Mouse (Mus musculus) B cell, adult 2 months (primary cell): ENCODE measurements around the gene Gucy2e.

Source experiments
- DNase-seq, 2 experiments: peaks; one replicate each; pipeline ENCODE4 v3.0.0; 2022

Gucy2e gene

DNA sequence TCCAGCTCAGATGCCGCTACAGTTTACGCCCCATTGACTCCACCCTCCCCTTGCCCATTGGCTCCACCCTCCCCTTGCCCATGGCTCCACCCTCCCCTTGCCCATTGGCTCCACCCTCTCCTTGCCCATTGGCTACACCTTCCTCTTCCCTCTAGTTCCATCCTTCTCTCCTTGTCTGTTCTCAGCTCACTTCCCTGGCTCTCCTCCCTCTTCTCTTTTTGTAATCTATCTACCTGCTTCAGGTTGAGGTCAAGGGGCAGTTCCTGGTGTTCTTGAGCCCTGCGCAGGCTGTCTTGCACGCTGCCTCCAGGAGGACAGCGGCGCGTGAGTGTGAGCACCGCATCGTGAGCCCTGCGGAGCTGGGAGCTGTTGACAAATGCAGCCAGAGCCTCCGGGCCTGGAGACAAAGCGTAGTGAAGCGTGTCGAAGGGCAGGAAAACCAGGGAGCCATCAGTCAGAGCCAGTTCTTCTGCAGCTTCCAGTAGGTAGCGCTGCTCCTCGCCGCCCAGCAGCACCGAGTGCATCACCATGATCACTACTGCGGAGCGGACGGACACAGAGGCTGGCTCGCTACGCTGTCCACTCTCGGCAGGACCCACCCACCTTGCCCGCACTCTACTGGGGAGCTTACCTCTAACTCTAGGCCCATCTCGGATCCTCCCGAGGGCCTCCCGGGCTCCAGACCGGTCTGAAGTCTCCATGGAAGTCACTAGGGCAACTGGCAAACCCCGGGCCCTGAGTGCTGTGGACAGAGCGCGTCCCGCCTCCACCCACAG lies 1.4 kb downstream of the Gucy2e start:
- DNase-seq, result peak; percentile 80 to 85

DNA sequence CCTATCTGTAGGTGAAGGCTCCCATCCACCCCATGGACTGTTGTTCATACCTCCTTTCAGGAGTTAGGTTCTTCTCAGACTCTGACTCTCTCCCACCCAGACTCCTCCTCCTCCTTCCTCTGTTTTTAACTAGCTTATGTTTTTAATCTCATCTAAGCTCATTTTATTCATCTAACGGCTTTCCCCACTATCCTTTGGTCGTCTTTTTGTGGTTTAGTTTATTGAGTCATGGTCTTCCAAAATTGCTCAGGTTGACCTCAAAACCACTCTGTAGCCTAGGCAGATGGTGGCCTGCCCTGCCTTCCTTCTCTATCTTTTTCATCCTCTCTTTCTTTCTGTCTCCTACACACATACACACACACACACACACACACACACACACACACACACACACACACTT lies 3.7 kb downstream of the Gucy2e start:
- DNase-seq, result no peak

DNA sequence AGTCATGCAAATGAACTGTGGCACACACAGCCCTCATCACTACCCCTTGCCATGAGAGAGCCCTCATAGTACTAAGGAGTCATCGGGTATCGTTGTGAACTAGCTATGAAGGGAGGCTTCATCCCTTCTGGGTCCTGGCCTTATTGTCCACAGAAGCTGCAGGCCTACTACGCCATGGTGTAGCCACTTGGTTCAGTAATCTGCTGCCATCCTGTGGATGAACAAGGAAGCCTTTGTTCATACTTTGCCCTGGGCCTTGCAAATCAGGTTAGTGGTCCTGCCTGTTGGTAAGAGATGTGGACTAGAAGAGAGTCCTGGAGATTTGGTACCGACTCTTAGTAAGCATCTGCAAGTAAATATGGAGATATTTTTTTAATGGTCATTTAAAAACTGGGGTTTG lies 6.4 kb downstream of the Gucy2e start:
- DNase-seq, result no peak

DNA sequence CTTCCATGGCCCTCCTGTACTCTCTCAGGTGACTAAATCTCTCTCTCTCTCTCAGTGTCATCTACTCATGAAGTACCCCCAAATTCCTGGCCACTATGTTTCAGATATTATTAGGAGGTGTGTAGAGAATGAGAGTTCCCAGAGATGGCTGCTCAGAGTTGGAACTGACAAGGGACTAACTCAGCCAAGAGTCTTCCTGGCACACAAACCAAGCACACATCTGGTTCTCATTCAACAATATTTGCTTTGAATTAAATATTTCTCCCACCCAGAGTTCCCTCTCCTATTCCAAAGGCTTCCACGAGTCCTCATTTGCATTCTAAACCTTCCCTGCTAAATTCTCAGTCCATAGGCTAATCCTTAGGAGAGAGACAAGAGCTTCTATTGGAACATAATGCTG lies 11.1 kb downstream of the Gucy2e start:
- DNase-seq, result no peak

DNA sequence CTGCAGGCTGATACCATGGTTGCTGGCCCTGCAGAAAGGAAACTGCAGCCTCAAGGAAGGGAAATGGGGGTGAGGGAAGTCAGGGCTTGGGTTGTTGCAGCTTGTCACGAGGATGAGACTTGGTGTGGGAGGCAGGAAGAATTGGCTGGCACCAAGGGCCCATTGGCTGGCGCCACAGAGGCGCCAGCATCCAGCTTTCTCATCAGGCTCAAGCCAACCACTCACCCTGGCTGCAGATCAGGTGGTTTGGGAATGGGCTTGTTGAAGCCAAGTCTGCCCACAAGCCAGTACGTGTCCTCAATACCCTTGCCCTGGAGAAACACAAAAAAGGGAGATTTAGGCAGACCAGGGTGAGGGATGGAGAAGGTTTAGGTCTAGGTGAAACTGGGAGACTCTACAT lies 13.7 kb downstream of the Gucy2e start:
- no peak for DNase-seq

DNA sequence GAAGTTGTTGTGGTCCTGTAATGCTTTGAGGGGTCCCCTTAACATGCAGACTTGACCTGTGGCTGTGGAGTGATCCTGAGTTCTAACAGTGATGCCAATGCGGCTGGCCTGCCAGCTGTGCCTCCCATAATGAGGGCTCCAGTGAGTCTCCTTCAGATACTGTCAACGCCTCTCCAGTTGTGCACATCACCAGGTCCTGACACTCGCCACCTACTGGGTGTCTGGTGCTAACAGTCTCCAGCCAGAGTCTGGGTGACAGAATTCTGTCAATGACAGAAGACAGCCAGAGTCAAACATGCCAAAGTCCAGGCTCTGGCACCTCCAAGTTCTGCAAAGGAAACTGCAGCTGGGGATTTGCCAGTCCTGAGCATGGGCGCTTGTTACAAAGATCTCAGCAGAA lies 15.8 kb downstream of the Gucy2e start:
- DNase-seq, result no peak

DNA sequence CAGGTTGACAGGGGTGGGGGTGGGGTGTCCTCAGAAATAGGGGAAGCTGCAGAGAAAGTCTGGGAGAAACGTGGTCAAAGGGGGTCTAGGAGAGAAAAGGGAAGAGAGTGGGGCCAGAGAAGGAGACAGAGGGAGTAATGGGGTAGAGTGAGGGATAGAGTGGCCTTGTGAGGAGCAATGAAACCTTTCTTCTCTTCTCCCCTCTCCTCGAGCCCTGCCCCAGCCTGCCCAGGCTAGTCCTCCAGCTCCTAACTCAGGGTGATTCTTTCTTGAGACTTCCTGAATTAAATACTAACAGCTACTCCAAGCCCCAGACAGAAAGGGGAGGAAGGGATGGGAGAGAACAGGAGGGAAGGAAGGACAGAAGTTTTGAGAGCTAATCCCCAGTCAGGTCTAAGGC lies 18.2 kb downstream of the Gucy2e start:
- no peak for DNase-seq

DNA sequence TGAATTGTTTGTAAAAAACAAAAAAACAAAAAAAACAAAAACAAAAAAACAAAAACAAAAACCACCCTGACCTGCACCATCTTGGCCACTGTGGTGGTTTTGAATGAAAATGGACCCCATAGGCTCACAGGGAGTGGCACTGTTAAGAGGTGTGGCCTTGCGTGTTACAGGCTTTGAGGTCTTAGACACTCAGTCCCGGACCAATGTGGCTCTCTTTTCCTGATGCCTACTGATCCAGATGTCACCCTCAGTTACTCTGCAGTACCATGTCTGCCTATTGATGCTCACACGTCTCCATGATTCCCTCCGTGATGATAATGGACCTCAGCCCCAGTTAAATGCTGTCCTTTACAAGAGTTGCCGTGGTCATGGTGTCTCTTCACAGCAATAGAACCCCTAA lies 19.4 kb downstream of the Gucy2e start:
- no peak for DNase-seq

GRCm38 (mm10) chr11:69211431-69211830 lies 25.4 kb downstream of the Gucy2e start:
- no peak for DNase-seq

DNA sequence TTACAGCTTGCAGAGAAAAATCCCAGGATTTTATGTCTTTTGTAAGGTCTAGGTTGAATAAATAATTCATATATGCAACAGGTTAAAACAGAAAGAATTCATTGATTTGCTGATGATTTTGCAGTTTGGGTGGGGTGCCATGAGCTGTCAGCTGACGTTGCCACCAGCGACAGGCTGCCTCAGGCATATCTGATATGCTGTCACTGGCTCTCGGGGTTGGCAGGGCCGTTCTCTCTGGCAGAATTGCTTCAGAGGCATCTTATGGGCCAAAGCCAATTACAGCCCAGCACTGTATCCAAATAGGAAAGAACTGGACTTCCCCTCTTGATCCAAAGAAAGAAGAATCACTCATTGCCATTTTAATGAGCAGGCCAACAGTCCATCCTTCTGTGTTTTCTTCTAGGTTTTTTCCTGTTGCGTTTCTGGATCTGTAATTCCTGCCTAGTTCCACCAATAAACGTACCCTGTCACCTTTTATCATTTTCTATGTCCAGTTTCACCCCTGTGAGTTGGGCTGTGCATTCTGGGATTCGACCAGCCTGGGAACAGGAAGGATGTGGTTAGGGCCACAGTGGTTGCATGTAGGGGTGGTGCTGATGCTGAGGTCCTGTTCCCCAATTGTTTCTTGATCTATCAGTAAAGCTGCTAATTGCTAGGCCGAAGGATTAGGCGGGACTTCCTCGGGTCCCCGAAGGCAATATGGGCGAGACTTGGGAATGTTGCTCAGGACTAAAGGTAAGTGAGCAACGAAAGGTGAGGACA lies 34.2 kb downstream of the Gucy2e start:
- DNase-seq, result no peak

GRCm38 (mm10) chr11:69200231-69200630 lies 36.6 kb downstream of the Gucy2e start:
- DNase-seq, result no peak

DNA sequence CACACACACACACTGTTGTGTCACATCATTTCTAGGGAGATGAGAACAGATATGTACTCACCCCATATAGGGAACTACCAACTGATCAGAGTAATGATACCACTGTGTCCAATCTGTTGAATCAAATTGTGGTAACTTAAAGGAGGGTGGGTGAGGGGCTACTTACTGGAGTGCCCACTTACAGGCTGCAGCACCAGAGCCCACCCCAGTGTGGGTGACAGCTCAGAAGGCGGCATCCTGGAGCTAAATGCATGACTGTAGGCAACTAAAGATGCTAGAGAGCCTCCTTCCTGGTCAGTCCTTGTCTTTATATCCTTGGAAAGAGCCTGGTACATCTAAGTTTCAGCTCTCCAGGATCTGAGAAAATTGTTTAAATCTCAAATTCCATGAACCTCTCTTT lies 37.6 kb downstream of the Gucy2e start:
- no peak for DNase-seq

DNA sequence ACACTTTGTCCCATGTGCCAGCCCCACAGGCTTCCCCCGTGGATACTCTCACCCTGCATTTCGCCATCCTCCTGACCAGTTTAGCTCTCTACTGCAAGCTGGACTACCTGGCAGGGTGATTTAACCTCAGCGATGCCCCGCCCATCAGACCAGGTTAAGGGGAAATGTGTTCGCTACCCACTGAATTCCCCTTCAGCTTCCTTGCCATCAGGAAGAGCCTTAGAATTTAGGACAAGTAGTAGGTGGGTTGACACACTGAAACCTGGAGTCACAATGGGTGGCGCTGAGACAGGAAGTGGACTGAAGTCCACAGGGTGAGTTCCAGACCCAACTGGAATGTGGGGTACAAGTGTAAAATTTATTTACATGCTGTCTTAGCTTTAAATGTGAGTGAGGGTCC lies 39.1 kb downstream of the Gucy2e start, which contains the start of gene Alox8:
Gene Alox8, minus strand, starts transcription at position 101 of the 400 bp plus-strand sequence.
- no peak for DNase-seq

GRCm38 (mm10) chr11:69197194-69197593 lies 39.6 kb downstream of the Gucy2e start:
- peak; percentile 9 to 20 for DNase-seq

GRCm38 (mm10) chr11:69196766-69197165 lies 40.1 kb downstream of the Gucy2e start:
- peak in 1 of 2 experiments; percentile 7 for DNase-seq

- DNase-seq, result peak; percentile 46 to 48
Observed at GRCm38 (mm10) chr11:69192840-69193239, 44.0 kb downstream of the Gucy2e start.

DNA sequence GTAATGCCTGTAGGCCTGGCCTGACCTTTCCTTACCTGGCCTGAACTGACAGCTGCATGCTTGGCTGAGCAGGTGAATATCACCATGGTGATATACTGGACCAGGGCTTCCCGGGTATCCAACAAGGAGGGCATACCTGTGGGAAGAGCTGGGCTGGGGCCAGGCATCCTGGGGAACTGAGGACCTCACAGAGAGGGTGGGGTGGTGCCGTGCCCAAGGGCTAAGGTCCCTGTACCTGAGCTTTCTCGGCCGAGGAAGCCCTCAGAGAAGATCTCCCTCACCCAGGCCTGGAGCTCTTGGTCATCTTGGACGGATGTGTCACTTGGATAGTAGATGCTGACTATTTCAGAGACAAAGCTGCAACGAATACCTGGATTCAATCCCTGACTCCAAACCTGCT lies 50.9 kb downstream of the Gucy2e start:
- DNase-seq, result no peak

DNA sequence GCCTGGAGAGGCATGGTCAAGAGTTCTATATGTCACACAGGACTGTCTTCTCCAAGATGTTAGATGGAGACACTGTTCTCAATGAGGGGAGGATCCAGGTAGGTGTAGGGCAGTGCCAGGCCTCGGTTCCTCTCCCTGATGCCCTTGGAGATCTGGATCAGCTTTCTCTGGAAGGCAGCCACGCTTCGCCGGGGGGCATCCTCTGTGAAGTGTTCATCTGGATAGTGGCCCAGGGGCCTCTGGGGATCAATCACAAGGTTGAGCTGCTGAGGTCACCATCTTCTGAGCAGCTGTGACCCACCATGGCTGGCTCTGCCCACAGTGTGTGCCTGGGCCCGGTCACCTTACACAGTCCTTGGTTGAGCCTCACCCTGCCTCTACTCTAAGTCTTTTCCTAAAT lies 51.8 kb downstream of the Gucy2e start:
- no peak for DNase-seq

- DNase-seq, result no peak
Observed at GRCm38 (mm10) chr11:69180120-69180519, 56.7 kb downstream of the Gucy2e start.

DNA sequence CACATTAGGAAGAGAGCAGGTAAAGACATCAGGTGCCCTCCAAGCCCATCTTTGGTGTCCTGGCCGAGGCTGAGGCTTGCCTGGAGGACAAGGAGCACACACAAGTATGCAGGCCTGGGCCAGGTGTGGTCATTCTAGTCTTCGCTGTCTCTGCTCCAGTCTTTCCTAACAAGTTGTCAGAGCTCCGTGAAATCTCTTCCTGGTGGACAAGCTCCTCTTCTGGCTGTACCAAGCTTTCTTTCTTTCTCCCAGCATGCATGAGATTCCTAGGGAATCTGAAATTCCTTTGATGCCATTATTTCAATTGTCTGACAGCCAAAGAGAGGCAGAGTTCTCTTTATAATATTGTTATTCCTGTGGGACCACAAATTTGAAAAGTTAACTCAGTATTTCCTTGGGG lies 57.3 kb downstream of the Gucy2e start:
- no peak for DNase-seq

- DNase-seq, result no peak
Observed at GRCm38 (mm10) chr11:69178525-69178924, 58.3 kb downstream of the Gucy2e start.

DNA sequence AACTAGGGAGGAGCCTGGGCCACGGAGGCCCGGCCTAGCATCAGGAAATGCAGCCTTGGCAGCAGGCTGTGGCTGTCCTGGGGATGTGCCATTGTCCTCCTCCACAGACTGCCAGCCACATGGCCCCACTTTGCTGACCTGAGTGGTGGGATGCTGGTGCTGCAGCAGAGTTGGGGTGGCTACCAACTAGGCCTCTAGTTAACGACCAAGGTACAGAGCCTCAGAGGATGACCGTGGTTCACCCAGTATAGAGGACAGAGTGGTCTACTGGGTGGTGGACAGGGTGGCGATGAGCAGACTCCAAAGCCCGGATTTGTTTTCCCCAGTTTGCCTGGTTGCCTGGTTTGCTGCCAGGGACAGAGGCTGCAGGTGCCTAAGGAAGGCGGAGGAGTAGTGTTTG lies 62.1 kb downstream of the Gucy2e start:
- no peak for DNase-seq

DNA sequence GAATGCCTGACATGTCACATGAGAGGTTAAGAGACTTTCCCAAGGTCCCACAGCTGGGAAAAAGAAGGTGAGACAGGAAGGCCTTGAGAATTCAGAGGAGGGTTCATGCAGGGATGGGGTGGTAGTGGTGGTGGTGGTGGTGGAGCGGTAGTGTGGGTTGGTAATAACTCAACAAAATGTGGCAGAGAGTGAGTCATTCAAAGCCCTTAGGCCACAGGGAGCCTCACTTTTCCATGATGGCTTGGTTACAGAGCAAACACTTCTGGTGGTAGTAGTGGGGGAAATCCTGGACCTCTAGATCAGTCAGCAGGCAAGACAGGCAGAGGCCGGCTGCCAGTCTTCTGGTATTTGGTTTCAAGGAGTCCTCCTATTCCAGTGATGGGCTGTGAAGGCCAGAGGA lies 64.2 kb downstream of the Gucy2e start:
- DNase-seq, result no peak

DNA sequence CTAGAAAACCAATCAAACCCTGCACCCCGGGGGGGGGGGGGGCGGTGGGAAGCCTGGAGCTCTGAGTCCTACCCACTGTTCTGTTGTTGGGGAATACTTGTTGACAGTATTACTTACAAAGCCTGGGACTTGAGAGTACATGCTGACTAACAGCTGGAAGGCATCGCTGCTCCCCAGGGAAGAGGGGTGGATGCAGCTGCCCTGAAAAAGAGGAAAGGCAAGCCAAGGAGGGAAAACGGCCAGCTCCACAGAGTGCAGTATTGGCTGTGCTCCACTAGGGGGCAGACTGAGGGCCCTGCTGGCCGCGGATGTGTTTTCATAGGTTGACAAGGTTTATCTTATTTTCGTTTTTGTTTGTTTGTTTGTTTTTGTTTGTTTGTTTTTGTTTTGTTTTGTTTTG lies 65.2 kb downstream of the Gucy2e start:
- peak; percentile 64 to 65 for DNase-seq
